Mouse (Mus musculus): ENCODE measurements around the gene Prkn. TPM values are rescaled to one million over a fixed set of nuclear protein-coding genes. Genes with fewer than 3 reads are reported as not detected.

Prkn gene
- total RNA-seq, 4 experiments from 2014 or later = 12.0 to 26.3 (median 18.2) TPM

Other genes starting within 250 kb of the Prkn start
- gene Pacrg, start 73 bp upstream of the Prkn start, total RNA-seq (2022) = 1 to 10 TPM; 2.2 to 6.4 (median 4.8) TPM